Mouse (Mus musculus): ENCODE measurements around the gene Tbc1d1.
A peak's percentile ranks its signal among the peaks of the same experiment; 100 is the strongest.

Gene Tbc1d1

DNA sequence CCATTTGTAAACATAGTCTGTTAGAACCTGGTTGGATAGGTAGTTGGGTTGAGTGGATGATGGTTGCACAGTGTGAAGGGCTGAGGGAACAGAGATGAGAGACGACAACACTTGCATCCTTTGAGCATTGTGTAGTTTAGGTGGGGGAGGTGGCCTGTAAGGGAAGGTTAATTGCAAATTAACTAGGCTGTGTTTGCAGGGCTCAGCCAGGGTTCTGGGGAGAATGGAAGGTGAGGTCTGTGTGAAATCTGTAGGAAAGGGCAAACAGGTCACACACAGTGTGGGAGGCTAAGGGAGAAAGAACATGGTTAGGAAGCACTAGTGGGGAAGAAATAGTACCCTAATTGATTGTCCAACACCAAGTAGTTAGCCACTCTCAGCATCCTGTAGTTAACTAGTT is 81.2 kb downstream of the Tbc1d1 start:
- peak; percentile 55 for DNase-seq (ENCODE audit: low read depth, low spot score)

- no peak for DNase-seq (ENCODE audit: low read depth, low spot score)
Observed at GRCm38 (mm10) chr5:64237693-64238092, 81.6 kb downstream of the Tbc1d1 start.

DNA sequence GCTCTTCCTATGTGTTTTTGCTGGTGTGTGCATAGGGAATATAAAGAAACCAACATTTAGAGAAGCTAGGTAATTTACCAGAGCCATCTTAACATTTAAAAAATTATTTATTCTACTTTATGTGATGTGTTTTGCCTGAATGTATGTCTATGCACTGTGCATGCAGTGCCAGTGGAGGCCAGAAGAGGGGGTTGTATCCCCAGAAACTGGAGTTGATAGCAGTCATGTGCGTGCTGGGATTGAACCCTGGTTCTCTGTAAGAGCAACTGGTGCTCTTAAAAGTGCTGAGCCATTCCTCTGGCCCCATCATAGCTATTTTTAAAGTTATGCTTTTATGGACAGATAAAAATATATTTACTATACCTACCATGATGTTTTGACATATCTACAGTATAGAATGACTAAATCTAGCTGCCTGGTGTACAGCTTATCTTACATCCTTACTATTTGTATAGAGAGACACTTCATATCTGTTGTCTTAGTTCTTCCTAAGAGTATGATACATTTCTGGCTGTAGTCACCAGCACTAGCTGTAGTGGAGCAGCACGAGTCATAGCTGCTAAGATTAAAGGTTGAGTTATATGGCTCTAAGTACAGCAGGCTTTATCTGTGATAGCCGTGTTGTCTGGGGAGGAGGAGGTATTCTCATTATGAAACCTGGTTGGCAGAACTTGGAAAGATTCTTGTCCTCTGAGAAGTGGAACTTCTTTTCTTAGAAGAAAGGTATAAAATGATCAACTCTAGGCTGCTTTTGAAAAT is 83.0 kb downstream of the Tbc1d1 start:
- DNase-seq (ENCODE audit: low read depth, low spot score), result peak; percentile 52

DNA sequence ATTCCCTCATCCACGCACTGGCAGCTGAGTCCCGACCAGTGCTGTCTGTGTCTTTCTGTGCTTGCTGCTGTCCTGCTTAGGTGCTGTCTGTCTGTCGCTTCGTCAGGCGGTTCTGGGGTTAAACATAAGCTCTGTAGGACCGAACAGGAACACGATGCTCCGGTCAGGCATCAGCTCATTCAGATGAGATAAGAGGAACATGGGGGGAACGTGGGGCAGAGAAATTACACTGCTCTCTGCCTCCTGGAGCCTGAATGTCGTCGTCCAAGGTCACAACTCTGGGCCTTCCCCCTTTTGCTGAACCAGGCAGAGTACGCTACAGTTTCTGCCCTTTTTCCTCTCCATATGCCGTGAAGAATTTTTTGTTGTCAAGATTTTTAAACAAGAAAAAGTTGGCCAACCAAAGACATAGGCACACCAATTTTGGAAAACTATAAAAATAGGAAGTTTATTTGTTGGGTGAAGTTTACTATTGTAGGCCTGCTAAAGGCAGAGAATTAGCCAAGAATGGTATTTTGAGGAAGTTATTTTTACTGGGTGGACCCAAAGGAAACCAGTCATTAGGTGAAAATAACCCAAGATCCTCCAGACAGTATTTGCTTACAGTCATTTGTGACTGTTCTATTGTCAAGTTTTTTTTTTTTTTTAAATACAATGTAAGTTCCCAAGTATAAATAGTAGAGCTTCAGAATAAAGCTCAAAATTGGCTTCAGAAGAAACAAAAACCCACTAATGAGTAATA is 85.0 kb downstream of the Tbc1d1 start:
- DNase-seq (ENCODE audit: low read depth, low spot score), result no peak

DNA sequence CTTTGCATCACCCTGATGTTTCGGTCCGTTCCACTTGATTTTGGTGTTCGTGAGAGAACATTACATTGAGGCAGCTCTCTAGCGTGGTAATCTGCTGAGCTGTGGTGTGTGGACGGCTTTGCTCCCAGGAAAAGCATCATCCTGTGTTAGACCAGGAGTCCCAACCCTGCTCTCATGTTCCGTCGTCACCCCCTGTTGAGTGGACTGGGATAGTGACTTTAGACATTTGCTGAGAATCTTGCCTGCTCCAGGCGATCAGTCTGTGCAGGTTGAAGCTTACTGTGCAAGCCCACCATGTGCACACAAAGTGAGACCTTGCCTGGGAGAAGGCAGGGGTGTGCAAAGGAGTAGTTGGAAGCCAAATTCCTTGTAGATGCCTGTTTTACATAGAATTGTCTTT is 85.8 kb downstream of the Tbc1d1 start:
- no peak for DNase-seq (ENCODE audit: low read depth, low spot score)

- no peak for DNase-seq (ENCODE audit: low read depth, low spot score)
Observed at GRCm38 (mm10) chr5:64242795-64243455, 86.8 kb downstream of the Tbc1d1 start.

DNA sequence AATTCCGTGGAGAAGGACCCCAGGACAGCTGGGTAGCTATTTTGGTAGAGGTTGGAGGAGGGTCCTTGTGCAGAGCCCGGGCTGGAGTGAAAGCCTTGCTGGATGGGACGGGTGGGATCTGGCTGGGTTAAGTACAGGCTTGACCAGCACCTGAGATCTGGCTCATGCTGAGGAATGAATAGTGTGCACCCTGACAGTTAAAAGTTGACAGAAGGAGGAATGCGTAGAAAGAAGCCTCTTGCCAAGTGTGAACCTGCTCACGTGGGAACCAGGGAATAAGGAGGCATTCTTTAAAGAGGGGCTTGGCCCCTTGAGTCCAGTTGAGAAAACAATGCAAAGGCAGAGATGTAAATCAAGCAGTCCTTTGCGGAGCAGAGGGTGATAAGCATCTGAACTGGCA is 87.6 kb downstream of the Tbc1d1 start:
- DNase-seq (ENCODE audit: low read depth, low spot score), result peak; percentile 42

DNA sequence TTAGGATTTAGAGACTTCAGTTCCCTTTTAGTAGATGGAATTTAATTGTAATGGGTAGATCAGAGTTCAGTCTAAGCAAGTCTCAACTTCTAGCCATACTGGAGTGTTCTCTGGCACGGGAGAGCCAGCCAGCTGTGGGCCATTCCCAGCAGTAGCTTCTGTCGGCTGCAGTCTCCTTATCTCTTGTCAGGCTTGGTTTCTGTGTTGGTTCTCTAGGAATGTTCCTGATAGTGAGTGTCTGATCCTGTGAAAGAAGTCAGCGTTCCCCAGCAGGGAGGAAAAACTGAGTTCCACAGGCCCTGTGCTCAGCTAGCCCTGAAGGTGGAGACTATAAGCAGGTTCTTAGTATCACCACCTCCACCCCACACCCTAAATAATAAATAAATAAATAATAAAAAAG is 88.2 kb downstream of the Tbc1d1 start:
- no peak for DNase-seq (ENCODE audit: low read depth, low spot score)

DNA sequence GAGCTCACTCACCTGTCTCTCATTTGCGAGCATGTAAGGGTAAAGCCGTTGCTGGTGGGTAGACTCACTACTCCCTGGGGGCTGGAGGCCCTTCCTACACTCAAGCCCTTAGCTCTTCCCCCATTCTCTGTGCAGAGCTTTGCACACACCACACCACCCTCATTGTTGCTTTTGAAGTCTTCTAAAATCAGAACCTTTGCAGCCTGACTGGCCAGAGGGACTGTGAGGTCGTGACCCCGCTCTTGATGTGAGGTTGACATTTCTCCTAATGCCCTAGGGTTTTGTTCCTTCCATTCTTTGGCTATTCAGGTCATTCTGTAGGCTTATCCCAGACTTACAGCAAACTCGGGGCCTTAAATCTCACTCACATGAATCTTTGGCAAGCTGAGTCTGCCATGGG is 88.6 kb downstream of the Tbc1d1 start:
- no peak for DNase-seq (ENCODE audit: low read depth, low spot score)

GRCm38 (mm10) chr5:64251435-64251834 is 95.3 kb downstream of the Tbc1d1 start:
- DNase-seq (ENCODE audit: low read depth, low spot score), result no peak

- no peak for DNase-seq (ENCODE audit: low read depth, low spot score)
Observed at GRCm38 (mm10) chr5:64254278-64254677, 98.2 kb downstream of the Tbc1d1 start.

DNA sequence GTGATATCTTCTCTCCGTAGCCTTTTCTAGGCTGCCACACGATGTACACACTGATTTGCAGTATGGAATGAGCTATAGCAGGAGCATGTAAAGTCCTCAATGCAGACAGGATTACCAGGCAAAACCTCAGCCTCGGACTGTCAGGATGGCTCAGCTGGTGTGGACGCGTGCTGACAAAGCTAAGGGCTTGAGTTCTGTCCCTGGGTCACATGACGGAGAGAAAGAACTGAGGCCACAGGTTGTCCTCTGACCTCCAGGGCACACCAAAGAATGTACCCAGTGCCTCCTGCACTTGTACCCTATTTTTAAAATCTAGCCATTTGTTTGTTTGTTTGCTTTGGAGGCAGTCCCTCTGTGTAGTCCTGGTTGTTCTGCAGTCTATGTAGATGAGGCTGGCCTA is 98.9 kb downstream of the Tbc1d1 start:
- DNase-seq (ENCODE audit: low read depth, low spot score), result no peak

DNA sequence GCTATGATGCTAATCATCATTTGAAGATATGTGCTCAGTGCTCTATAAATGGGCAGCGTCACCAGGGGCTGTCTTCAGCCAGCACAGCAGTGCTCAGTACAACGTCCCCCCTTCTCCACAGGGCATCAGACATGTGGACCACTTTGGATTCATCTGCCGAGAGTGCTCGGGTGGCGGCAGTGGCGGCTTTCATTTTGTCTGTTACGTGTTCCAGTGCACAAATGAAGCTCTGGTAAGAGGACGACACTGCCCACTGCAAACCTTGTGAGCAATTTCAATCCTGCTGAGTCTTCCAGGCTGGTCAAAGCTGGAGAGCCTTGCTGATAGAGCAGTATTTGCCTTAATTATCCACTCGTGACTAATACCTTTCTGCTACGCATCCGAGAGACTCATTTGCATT is 107.2 kb downstream of the Tbc1d1 start:
- DNase-seq (ENCODE audit: low read depth, low spot score), result no peak

DNA sequence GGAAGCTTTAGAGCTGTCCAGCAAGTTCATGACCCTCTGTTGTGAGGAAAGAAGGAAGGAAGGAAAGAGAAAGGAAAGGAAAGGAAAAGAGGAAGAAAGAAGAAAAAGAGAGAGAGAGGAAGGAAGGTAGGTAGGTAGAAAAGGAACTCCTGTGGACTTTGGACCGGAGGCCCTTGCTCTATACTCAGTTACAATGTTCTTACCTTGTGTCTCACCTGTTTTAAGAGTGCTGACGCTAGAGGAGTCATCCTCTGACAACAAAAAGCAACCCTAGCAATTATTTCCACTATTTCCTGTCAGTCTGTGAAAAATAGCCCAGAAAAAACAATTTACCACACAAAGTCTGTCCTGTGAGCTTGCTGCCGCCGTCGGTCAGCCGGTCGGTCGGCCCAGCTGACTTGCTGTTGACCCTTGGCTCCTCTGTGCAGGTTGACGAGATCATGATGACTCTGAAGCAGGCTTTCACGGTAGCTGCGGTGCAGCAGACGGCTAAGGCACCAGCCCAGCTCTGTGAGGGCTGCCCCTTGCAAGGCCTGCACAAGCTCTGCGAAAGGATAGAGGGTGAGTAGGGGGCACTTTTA is 107.9 kb downstream of the Tbc1d1 start:
- no peak for DNase-seq (ENCODE audit: low read depth, low spot score)

DNA sequence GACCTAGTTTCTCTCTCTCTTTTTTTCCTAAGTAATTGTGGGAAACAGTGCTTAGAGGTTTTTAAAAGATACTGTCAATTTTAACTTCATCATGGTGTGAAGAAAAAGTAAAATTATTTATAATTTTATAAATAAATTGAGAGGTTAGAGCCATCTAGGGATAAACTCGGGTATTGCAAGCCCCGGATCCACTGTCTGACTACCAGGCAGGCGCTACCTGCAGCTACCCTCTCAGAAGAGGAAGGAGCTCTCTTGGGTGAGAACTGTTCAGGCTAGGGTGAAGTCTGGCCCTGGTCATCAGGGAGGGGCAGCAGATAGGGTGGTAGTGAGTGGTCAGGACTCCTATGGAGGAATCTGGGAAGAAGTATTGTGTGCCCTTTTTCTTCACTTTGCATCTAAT is 109.0 kb downstream of the Tbc1d1 start:
- no peak for DNase-seq (ENCODE audit: low read depth, low spot score)

DNA sequence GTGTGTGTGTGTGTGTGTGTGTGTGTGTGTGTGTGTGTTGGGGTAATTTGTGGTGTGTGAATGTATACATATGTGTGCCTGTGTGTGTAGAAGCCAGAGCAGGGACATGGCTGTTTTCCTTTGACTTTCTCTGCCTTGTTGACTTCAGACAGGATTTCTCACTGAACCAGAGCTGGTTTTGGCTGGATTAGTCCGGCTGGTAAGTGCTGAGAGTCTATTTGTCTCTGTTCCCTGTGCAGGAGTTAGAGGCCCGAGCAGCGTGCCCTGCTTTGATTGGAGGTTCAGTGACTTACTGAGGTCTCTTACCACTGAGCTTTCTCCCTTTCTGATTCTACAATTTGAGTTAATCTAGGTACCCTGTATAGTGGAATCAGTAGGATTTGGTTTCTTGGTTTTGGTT is 109.8 kb downstream of the Tbc1d1 start:
- DNase-seq (ENCODE audit: low read depth, low spot score), result peak; percentile 57

GRCm38 (mm10) chr5:64266534-64266933 is 110.4 kb downstream of the Tbc1d1 start:
- no peak for DNase-seq (ENCODE audit: low read depth, low spot score)

DNA sequence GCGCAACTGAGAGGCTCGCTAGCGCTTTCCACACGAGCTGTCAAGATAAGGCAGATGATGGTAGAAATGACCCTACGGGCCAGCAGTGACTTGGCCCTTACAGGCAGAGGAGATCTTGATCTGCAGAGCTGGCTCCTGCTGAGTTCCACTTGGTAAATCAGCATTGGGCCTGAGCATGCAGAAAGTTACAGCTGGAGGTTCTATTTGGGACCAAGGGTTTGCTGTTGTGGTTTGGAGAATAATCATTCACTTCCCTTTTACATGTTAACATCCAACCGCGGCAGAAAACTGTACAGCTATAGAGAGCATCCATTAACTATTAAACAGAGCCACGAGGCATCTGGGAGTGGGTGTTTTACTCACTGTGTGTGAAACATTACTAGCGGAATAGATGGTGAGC is 111.2 kb downstream of the Tbc1d1 start:
- DNase-seq (ENCODE audit: low read depth, low spot score), result no peak

DNA sequence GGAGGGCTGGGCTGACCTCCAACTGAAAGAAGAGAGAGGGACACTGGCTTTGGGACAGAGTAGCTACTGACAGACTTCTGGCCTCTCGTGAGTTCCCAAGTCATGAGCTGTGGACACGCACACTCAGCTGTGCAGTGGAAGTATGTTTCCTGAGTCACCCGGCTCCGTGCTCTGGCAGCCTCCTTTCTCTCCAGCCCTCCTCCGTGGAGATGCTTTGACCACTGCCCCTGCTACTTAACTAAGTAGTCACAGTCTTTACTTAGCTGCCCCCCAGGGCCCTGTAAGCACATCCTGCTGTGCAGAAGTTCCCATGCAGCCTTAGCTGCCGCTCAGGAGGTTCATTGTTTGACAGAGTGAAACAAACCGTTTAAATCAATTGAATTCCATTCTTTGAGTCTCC is 113.6 kb downstream of the Tbc1d1 start:
- DNase-seq (ENCODE audit: low read depth, low spot score), result peak; percentile 27

- no peak for DNase-seq (ENCODE audit: low read depth, low spot score)
Observed at GRCm38 (mm10) chr5:64273517-64273916, 117.4 kb downstream of the Tbc1d1 start.

GRCm38 (mm10) chr5:64274296-64274695 is 118.2 kb downstream of the Tbc1d1 start:
- no peak for DNase-seq (ENCODE audit: low read depth, low spot score)

GRCm38 (mm10) chr5:64274738-64275451 is 118.8 kb downstream of the Tbc1d1 start:
- peak; percentile 69 for DNase-seq (ENCODE audit: low read depth, low spot score)
